ENCODE assay signal across 8 mouse cellular contexts in genomic region chr7:16399820-16400688, GRCm38 (mm10). TPM values are rescaled to one million over a fixed set of nuclear protein-coding genes. Genes with fewer than 3 reads are reported as not detected.
DNase-seq lines count a peak whose midpoint lies in the region; ATAC-seq and TF ChIP-seq lines count a peak whose summit lies in the region.

No protein-coding gene starts in this region.

- H3K4me3 ChIP-seq in hindbrain, embryonic 16.5 days (ENCODE audit: low read length), result peak overlapping the region; percentile 55
- H3K4me3 ChIP-seq in left cerebral cortex, adult 2 months, result peak overlapping the region; percentile 98

- ATAC-seq in hindbrain, embryonic 16.5 days, result peak; percentile 96
- peak; percentile 71 for ATAC-seq in megakaryocyte, adult 5-6 weeks (ENCODE audit: poor library complexity, severe bottlenecking)

- peak; percentile 92 for DNase-seq in WW6 (ENCODE audit: low read depth, low spot score)
- peak; percentile 99 to 100 for DNase-seq in cerebellum, postnatal 4 days (ENCODE audit: low spot score in 2 of 2)
- peak; percentile 99 for DNase-seq in gastrocnemius, adult 18-20 months (ENCODE audit: low spot score)
- peak; percentile 99 for DNase-seq in left cerebral cortex, adult 2 months (ENCODE audit: extremely low spot score in 1 of 2, low spot score in 2 of 2)
- DNase-seq in right cerebral cortex, adult 2 months (ENCODE audit: low spot score in 2 of 2), result peak; percentile 98
- peak; percentile 98 for DNase-seq in urinary bladder, postnatal 14 days (ENCODE audit: low spot score)

- under 1% methylated on average over 77 of the region's 77 CpGs for whole genome bisulfite sequencing in hindbrain, embryonic 16.5 days

- peak overlapping the region; percentile 57 for H3K4me2 ChIP-seq in hindbrain, embryonic 16.5 days (ENCODE audit: low read length)

- TF ChIP-seq CTCF in left cerebral cortex, adult 2 months (IDR thresholded peaks at IDR 0.05), result no peak

- H3K9ac ChIP-seq in hindbrain, embryonic 16.5 days (ENCODE audit: low read depth, low read length), result peak overlapping the region; percentile 93

- H3K27ac ChIP-seq in hindbrain, embryonic 16.5 days (ENCODE audit: low read depth, low read length), result peak overlapping the region; percentile 100
- H3K27ac ChIP-seq in left cerebral cortex, adult 2 months, result peak overlapping the region; percentile 100

- H3K9me3 ChIP-seq in hindbrain, embryonic 16.5 days (ENCODE audit: control insufficient read depth, low read length), result no peaks in the 10 kb centered on the region

- intact Hi-C loops in left cerebral cortex, adult 2 months (cut with DNase I), result loop anchor here (5.0 kb wide), 1 partner anchor 422 kb away; no protein-coding TSS in a partner anchor

- no peaks in the 10 kb centered on the region for H3K36me3 ChIP-seq in hindbrain, embryonic 16.5 days (ENCODE audit: control insufficient read depth, insufficient read depth, low read length)

- peaks cover 23% of the 10 kb centered on the region for H3K4me1 ChIP-seq in hindbrain, embryonic 16.5 days (ENCODE audit: control insufficient read depth, insufficient read depth, low read depth, low read length)

- no peaks in the 10 kb centered on the region for H3K27me3 ChIP-seq in hindbrain, embryonic 16.5 days (replicated peaks; ENCODE audit: control insufficient read depth, insufficient read depth, low read length)

RNA-seq across cellular contexts. Expression of gene Zc3h4, which starts 0.7 kb away (rescaled TPM):
- total RNA-seq in gastrocnemius, adult 18-20 months (2021), result 10 to 100 TPM; 27.7 to 28.6 TPM
- polyA plus RNA-seq in hindbrain, embryonic 16.5 days (2015; fragmentation: Nextera tagmentation; extraction: Ambion mirVana), result 11.7 and 13.4 TPM in 2 replicates
- total RNA-seq in left cerebral cortex, adult 2 months (2021), result 10 to 100 TPM; 58.3 to 58.7 TPM
- 25.3 and 28.0 TPM in 2 replicates for total RNA-seq in megakaryocyte, adult 5-6 weeks (2015)
- total RNA-seq in megakaryocyte, adult 5-6 weeks (2017), result 20.6 and 34.0 TPM in 2 replicates

RNA-seq across cellular contexts. Expression of gene Sae1, which starts 12.4 kb away (rescaled TPM):
- 10 to 100 TPM; 25.3 to 30.6 TPM for total RNA-seq in gastrocnemius, adult 18-20 months (2021)
- polyA plus RNA-seq in hindbrain, embryonic 16.5 days (2015; fragmentation: Nextera tagmentation; extraction: Ambion mirVana), result 267 and 272 TPM in 2 replicates
- total RNA-seq in left cerebral cortex, adult 2 months (2021), result 100 to 1,000 TPM; 100 to 105 TPM
- total RNA-seq in megakaryocyte, adult 5-6 weeks (2015), result 49.1 and 55.1 TPM in 2 replicates
- total RNA-seq in megakaryocyte, adult 5-6 weeks (2017), result 267 and 278 TPM in 2 replicates

RNA-seq across cellular contexts. Expression of gene Tmem160, which starts 52.5 kb away (rescaled TPM):
- total RNA-seq in gastrocnemius, adult 18-20 months (2021), result 10 to 100 TPM; 52.0 to 53.2 TPM
- 77.0 and 86.9 TPM in 2 replicates for polyA plus RNA-seq in hindbrain, embryonic 16.5 days (2015; fragmentation: Nextera tagmentation; extraction: Ambion mirVana)
- 10 to 100 TPM; 68.0 to 69.0 TPM for total RNA-seq in left cerebral cortex, adult 2 months (2021)
- 24.2 and 33.1 TPM in 2 replicates for total RNA-seq in megakaryocyte, adult 5-6 weeks (2015)
- total RNA-seq in megakaryocyte, adult 5-6 weeks (2017), result 10.7 and 12.8 TPM in 2 replicates

Comparison
In these comparisons a context has a peak if more than half of its experiments do, and no peak if none do; other contexts are left out.
1. Peak in every context shown above with its lines: DNase-seq, ATAC-seq, H3K4me3 ChIP-seq and H3K27ac ChIP-seq.